Mouse (Mus musculus): ENCODE data around the gene Mex3d. TPM values are rescaled to one million over a fixed set of nuclear protein-coding genes. Genes with fewer than 3 reads are reported as not detected.

Gene Mex3d
- polyA plus RNA-seq, 2 experiments from 2014 or later, result 0.62 to 1.2 TPM

GRCm38 (mm10) chr10:80385811-80386734 is 1.4 kb downstream of the Mex3d start:
- ATAC-seq, result no peak

DNA sequence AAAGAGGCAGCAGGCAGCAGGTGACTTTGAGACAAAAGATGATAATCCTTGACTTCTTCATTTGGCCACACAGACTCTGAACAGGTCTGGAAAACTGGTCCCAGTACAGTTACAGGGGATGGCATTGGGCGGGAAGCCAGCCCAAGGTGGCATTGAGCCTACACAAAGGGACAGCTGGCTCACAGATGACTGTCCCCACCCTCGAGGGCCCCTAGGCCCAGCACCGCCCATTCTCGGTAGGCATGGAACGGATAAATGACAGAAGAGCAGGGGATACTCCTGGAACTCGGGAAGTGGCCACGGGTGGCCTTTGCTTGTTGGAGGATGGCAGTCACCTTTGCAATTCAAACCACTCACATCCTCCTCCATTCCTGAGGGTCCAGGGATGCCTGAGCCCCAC is 2.1 kb downstream of the Mex3d start:
- no peak for ATAC-seq

GRCm38 (mm10) chr10:80384709-80385108 is 2.8 kb downstream of the Mex3d start:
- no peak for ATAC-seq

DNA sequence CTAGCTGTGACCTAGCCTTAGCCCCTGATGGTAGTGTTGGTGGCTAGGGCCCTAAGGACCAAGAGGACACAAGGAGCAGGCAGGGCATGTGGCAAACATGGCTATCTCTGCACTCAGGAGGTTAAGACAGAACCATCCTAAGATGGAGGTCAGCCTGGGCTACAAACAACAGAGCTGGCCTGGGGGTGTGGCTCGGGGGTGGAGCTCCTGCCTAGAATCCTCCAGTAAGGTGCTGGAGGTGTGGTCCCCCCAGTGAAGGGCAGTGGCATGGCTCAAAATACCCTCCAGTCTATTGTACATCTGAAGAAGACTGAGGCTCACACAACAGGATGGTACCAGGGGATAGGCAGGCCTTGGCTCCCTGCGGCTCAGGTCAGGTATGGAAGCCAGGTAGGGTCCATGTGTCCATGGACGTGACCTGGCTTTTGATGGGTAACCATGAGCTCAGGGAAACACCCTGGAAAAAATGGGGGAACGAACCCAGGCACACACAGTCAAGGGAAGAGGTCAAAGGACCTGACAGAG is 3.3 kb downstream of the Mex3d start:
- ATAC-seq, result no peak

GRCm38 (mm10) chr10:80383431-80383830 is 4.0 kb downstream of the Mex3d start:
- no peak for ATAC-seq

DNA sequence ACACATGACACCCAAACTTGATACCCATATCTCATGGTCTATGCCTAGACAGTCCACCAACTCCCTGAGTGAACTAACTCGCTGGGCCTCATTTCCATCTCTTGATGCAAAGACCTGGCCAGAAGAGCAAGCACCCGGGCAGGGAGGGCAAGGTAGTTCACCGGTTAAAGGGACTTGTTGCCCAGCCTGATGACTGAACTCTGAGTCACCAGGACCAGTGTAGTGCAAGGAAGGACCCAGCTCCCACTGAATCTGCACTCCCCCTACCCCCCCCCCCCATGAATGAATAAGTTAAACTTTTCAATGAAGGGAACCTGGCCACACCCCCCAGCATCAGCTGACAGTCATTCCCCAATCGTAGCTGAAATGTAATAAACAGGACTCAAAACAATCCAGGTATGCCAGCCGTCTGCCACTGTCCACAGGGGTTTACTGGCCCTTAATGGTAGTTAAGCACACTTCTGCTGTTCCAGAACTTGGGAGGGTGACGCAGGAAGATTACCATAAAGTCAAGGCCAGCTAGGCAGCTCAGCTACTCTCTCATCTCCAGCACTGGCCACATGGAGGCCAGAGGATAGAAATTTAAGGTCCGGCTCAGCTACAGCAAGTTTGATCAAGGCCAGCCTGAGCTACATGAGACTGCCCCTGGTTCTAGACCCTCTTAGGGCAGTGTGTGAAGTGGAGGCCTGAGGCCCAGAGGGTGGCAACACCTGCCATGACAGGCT is 4.7 kb downstream of the Mex3d start:
- ATAC-seq, result no peak

- ATAC-seq, result no peak
These were observed 9.7 kb downstream of the Mex3d start for GRCm38 (mm10) chr10:80377716-80378115.

DNA sequence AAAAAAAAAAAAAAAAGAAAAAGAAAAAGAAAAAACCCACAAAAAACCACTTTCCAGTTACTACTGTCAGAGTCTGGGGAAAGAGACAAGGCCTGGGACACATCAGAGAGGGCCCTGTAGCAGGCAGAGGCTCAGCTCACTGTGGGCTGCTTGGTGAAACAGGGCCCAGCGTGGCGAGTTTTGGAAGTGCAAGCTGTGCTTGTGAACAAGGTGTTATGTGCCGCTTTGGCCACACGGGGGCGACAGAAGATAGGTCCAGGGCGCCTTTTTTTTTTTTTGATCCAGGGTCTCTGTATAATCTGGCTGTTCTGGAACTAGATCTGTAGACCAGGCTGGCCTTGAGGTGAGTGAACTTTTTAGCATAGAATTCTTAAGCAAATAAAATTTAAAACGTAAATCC is 11.3 kb downstream of the Mex3d start:
- ATAC-seq, result peak; percentile 82

GRCm38 (mm10) chr10:80374063-80374462 is 13.4 kb downstream of the Mex3d start:
- no peak for ATAC-seq

DNA sequence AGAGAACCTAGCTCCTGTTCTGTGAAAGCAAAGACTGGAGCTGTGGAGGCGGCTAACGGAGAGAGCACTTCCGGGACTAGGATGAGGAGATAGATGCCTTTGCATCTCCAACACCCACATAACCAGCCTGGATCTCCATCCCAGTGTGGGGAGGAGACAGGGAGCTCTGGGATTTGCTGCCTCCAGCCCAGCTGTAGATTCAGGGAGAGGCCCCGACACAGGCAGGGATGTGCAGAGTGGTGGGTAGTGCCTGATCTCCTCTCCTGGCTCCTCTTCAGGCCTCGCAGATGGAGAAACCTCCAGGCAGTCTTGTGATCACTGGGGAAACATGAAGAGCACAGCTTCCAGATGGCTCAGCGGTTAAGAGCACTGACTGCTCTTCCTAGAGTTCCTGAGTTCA is 14.8 kb downstream of the Mex3d start:
- ATAC-seq, result no peak

- no peak for ATAC-seq
These were observed 15.5 kb downstream of the Mex3d start for GRCm38 (mm10) chr10:80371983-80372382.

GRCm38 (mm10) chr10:80371411-80371966 is 16.0 kb downstream of the Mex3d start:
- ATAC-seq, result peak; percentile 32

DNA sequence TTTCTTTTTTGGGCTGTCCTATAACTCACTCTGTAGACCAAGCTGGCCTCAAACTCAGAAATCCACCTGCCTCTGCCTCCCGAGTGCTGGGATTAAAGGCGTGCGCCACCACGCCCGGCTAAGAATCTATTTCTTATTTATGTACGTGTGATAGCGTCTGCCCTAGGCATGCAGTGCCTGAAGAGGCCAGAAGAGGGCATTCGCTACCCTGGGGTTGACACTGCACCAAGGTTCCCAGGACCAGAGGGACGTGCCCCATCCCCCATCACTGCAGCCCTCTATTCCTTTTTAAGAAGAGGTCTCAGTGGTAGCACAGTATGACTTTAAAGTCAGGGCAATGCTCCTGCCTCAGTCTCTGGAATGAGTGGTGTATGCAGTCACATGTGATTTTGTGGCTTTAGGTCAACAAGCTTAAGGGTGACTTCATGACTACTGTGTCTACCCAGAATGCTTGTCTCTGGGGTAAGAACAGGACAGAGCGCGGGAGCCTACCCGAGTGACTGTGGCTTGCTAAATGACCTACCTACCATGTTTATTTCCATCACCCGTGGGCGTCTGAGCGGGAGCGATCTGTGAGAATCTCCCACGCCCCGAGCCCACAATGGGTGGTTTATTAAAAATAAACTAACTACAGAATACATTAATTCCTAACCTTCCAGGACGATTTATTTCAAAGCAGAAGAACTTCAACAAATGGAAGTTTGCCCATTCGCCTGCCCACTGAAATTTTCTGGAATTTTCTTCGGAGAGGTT is 17.3 kb downstream of the Mex3d start:
- ATAC-seq, result no peak

DNA sequence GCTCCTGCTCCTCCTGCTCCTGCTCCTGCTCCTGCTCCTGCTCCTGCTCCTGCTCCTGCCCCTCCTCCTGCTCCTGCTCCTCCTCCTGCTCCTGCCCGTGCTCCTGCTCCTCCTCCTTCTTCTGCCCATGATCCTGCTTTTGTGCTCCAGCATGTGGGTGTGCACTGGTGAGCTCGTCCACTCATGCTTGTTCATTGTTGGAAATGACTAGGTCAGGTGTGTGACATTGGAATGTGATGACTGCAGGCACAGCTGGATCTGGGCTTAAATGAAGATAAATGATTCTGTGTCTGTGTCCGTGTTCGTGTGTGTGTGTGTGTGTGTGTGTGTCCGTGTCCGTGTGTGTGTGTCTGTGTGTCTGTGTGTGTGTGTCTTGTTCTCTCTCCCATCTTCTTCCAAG is 19.1 kb downstream of the Mex3d start:
- ATAC-seq, result no peak

GRCm38 (mm10) chr10:80367954-80368353 is 19.5 kb downstream of the Mex3d start:
- ATAC-seq, result no peak

DNA sequence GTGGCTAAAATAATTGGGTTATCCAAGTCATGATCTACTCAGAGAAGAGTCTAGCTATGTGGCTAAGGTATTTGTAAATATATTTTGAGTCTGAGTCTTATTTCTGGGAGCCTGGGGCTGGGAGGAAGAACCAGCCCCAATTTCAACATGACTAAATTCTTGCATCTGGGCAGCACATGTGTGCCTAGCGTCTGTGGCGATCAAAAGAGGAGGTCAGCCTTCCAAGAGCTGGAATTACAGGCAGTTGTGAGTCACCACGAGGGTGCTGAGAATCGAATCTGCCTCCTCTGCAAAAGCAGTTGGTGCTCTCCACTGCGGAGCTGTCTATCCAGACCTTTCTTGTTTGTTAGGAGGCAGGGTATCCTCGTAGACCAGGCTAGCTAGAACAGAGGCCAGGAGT is 21.7 kb downstream of the Mex3d start:
- ATAC-seq, result no peak

GRCm38 (mm10) chr10:80363734-80364133 is 23.7 kb downstream of the Mex3d start:
- no peak for ATAC-seq

- no peak for ATAC-seq
These were observed 29.3 kb downstream of the Mex3d start for GRCm38 (mm10) chr10:80357994-80358639.

DNA sequence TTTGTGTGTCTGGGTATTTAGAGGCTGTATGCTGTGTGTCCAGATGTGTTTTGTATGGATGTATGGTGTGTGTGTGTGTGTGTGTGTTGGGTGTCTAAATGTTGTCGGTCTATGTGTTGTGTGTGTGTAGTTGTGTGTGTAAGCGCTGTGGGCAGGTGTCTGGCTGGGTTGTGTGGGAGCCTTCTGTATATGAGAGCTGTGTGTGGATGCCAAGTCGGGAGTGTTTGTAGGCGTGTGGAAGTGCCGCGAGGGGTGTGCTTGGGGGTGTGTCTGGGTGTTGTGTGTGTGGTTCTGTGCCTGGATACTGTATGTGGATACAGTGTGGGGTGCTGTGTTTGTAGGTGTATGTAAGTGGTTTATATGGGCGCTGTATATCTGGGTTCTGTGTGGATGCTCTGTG is 30.1 kb downstream of the Mex3d start:
- no peak for ATAC-seq

DNA sequence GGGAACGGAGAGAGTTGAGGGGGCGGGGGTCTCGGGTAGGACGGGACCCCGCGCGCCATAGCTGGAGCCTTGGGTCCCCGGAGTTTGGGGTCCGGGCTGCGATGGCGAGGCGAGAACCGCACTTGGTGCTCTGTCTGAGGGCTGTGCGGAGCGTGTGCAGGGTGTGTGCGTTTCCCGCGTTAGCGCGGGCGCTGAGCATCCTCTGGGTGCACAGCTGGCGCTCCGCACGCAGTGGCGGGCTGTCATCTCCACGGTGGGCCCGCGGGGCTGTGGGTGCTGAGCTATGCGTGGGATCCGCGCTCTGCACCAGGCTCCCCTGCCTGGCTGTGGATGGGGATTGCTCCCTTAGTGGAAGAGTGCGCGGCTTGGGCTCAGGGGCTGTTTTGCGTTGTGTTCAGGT is 30.7 kb downstream of the Mex3d start:
- no peak for ATAC-seq

DNA sequence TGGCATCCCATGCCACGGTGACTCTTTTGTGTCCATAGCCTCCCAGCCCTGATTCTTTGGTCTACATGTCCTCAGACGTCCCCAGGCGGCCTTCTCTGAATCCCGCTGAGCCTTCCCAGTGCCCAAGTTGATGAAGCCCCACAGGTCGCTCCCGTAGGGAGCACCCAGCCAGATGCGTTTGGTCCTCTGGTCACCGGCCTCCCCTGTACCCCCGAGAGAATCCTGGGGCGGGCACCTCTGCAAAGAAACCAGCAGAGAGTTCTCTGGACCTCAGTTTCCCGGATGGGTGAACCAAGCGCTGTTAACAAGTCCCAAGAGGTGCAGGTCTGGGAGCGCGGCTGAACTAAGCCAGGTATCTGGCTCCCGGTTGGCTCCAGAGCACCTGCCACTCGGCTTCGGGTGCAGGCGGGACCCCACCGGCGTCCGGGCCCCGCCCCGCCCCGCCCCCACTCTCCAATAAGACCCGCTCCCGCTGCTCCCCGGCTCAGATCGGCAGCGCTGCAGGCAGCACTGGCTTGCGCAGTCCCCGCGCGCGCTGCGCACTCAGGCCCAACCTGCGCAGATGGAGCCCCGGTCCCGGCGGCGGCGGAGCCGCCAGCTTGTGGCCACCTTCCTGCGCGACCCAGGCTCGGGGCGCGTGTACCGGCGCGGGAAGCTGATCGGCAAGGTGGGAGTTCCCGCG is 31.3 kb downstream of the Mex3d start, which contains the start of gene Plk5:
Gene Plk5, plus strand, starts transcription at position 459 of the 682 bp plus-strand sequence.
- ATAC-seq, result no peak

Measured in activated CD4-positive, CD25-positive, alpha-beta regulatory T cell, adult 4 months (primary cell).